In the genomic region with DNA sequence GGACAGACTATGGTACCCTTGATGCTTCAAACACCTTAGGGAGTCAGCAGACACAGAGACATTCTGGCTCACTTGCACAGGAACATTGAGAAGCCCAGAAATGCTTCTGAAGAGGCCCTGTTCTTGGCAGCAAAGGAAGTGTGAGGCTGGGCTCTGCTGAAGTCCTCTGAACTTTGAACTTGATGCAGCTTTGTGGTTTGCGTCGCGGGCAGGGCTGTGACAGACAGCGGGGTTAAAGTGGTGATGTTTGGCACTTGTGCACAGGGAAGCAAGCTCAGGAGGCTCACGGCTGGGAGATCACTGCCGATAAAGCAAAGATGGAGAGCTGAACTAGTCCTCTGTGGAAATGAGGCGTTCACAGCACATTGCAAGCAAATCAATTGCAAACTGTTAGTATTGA, we compare ENCODE assay signal across 12 mouse cellular contexts.
DNase-seq lines count a peak whose midpoint lies in the region; ATAC-seq lines count a peak whose summit lies in the region.
"Had no signal": no experiment of that assay in that cellular context is flagged by ENCODE, and none has a peak within 500 bp of the region (broad histone marks: within the 10 kb centered on the region; RNA-seq: fewer than 3 reads in every experiment).

No protein-coding gene starts in this region.

- no peaks in the 10 kb centered on the region for H3K9me3 ChIP-seq in intestine, embryonic 16.5 days (ENCODE audit: control insufficient read depth, low read length)
- no peaks in the 10 kb centered on the region for H3K9me3 ChIP-seq in intestine, embryonic 15.5 days
- H3K9me3 ChIP-seq in limb, embryonic 10.5 days (replicated peaks): no peaks in the 10 kb centered on the region
- H3K9me3 ChIP-seq: embryonic facial prominence, embryonic 15.5 days; hindbrain, embryonic 15.5 days; limb, embryonic 13.5 days had no signal

- no peak overlapping the region for H3K9ac ChIP-seq in intestine, embryonic 16.5 days (ENCODE audit: low read depth, low read length)
- H3K9ac ChIP-seq in intestine, embryonic 15.5 days: no peak overlapping the region
- H3K9ac ChIP-seq: embryonic facial prominence, embryonic 15.5 days; hindbrain, embryonic 15.5 days had no signal

- H3K4me3 ChIP-seq in intestine, embryonic 16.5 days (ENCODE audit: low read length): no peak overlapping the region
- H3K4me3 ChIP-seq in intestine, embryonic 15.5 days (replicated peaks): no peak overlapping the region
- no peak overlapping the region for H3K4me3 ChIP-seq in limb, embryonic 10.5 days
- H3K4me3 ChIP-seq: embryonic facial prominence, embryonic 15.5 days; hindbrain, embryonic 15.5 days; limb, embryonic 13.5 days; myocyte had no signal

- intact Hi-C loops in left cerebral cortex, postnatal 36 days (cut with DNase I): no loop called here

- no peak overlapping the region for H3K27ac ChIP-seq in intestine, embryonic 16.5 days (ENCODE audit: low read length)
- H3K27ac ChIP-seq in intestine, embryonic 15.5 days: no peak overlapping the region
- H3K27ac ChIP-seq in limb, embryonic 10.5 days: peak overlapping the region; percentile 42; the same call in 1 of the 2 replicates
- H3K27ac ChIP-seq: embryonic facial prominence, embryonic 15.5 days; hindbrain, embryonic 15.5 days; limb, embryonic 13.5 days had no signal

- no peaks in the 10 kb centered on the region for H3K36me3 ChIP-seq in intestine, embryonic 16.5 days (ENCODE audit: control insufficient read depth, insufficient read depth, low read length)
- no peaks in the 10 kb centered on the region for H3K36me3 ChIP-seq in intestine, embryonic 15.5 days
- H3K36me3 ChIP-seq in limb, embryonic 10.5 days: no peaks in the 10 kb centered on the region
- H3K36me3 ChIP-seq: embryonic facial prominence, embryonic 15.5 days; hindbrain, embryonic 15.5 days; limb, embryonic 13.5 days had no signal

- ATAC-seq in intestine, embryonic 16.5 days: peak; percentile 68; the same call in 1 of the 2 replicates
- ATAC-seq in intestine, embryonic 15.5 days: no peak
- peak; percentile 61 for ATAC-seq in granulocyte monocyte progenitor cell, adult 5-6 weeks (replicated peaks; ENCODE audit: poor library complexity, severe bottlenecking)

- H3K27me3 ChIP-seq in intestine, embryonic 16.5 days (replicated peaks; ENCODE audit: control insufficient read depth, insufficient read depth, low read length): no peaks in the 10 kb centered on the region
- no peaks in the 10 kb centered on the region for H3K27me3 ChIP-seq in intestine, embryonic 15.5 days (replicated peaks)
- H3K27me3 ChIP-seq in limb, embryonic 10.5 days (ENCODE audit: low read depth, poor library complexity, severe bottlenecking): no peaks in the 10 kb centered on the region
- H3K27me3 ChIP-seq: embryonic facial prominence, embryonic 15.5 days; hindbrain, embryonic 15.5 days; limb, embryonic 13.5 days had no signal

- no peak overlapping the region for H3K4me2 ChIP-seq in intestine, embryonic 16.5 days (ENCODE audit: low read depth, low read length)
- H3K4me2 ChIP-seq in intestine, embryonic 15.5 days (replicated peaks): no peak overlapping the region
- H3K4me2 ChIP-seq: embryonic facial prominence, embryonic 15.5 days; hindbrain, embryonic 15.5 days; limb, embryonic 13.5 days had no signal

- H3K4me1 ChIP-seq in intestine, embryonic 16.5 days (ENCODE audit: control insufficient read depth, insufficient read depth, low read length): peaks cover 4% of the 10 kb centered on the region; the same call in 1 of the 2 replicates
- no peaks in the 10 kb centered on the region for H3K4me1 ChIP-seq in intestine, embryonic 15.5 days (replicated peaks)
- H3K4me1 ChIP-seq in limb, embryonic 10.5 days: peaks cover 21% of the 10 kb centered on the region

- no peak for DNase-seq in limb, embryonic 10.5 days (ENCODE audit: low spot score)
- DNase-seq in thymus, postnatal 0 days (ENCODE audit: low spot score): peak; percentile 90
- DNase-seq in left cerebral cortex, postnatal 36 days (ENCODE audit: low spot score in 2 of 2): no peak
- DNase-seq in cerebellum, adult 11-12 months: no peak
- DNase-seq in urinary bladder, postnatal 10 days (ENCODE audit: low spot score): no peak

- 47% methylated on average over 7 of the region's 7 CpGs for WGBS in intestine, embryonic 16.5 days
- 45% methylated on average over 7 of the region's 7 CpGs for WGBS in intestine, embryonic 15.5 days
- 77% methylated on average over 7 of the region's 7 CpGs for WGBS in limb, embryonic 10.5 days
